Mouse (Mus musculus) cortical plate, adult 2 months (tissue): ENCODE results near the gene Mia. TPM values are rescaled to one million over a fixed set of nuclear protein-coding genes. Genes with fewer than 3 reads are reported as not detected.

Source experiments
- H3K27ac ChIP-seq: fragments of 200-500 bp; 2 replicates; pipeline ENCODE4 v1.5.1; 2012; ENCODE audit warnings: low read length, control low read depth, inconsistent platforms; ENCODE audit not compliant: insufficient read depth
- H3K4me1 ChIP-seq: fragments of 200-500 bp; 2 replicates; pipeline ENCODE4 v1.6.1; 2011; ENCODE audit warnings: low read length; ENCODE audit not compliant: control insufficient read depth, insufficient read depth
- H3K4me3 ChIP-seq: fragments of 200-500 bp; 2 replicates; pipeline ENCODE4 v1.5.1; 2011; ENCODE audit warnings: mild to moderate bottlenecking, low read length, control low read depth; ENCODE audit not compliant: insufficient read depth
- CTCF ChIP-seq: fragments of 200-500 bp; IDR thresholded peaks from 2 replicates; pipeline ENCODE4 v1.5.1; 2011; ENCODE audit warnings: mild to moderate bottlenecking, control low read depth, low read length; ENCODE audit not compliant: insufficient read depth; ENCODE audit errors: extremely low read depth
- POLR2A ChIP-seq: fragments of 200-500 bp; IDR thresholded peaks from 2 replicates; pipeline ENCODE4 v1.6.1; 2011; ENCODE audit warnings: mild to moderate bottlenecking, low read length, control low read depth; ENCODE audit not compliant: insufficient read depth; ENCODE audit errors: extremely low read depth
- polyA plus RNA-seq: library from polyadenylated mRNA; depleted of rRNA; stranded (reverse); fragments of >200 nt; gene quantifications from 2 replicates; pipeline ENCODE4 v1.2.3, GENCODE M21; 2012; rRNA removed

Mia gene
- polyA plus RNA-seq, 1 experiment: 7.7 TPM

DNA sequence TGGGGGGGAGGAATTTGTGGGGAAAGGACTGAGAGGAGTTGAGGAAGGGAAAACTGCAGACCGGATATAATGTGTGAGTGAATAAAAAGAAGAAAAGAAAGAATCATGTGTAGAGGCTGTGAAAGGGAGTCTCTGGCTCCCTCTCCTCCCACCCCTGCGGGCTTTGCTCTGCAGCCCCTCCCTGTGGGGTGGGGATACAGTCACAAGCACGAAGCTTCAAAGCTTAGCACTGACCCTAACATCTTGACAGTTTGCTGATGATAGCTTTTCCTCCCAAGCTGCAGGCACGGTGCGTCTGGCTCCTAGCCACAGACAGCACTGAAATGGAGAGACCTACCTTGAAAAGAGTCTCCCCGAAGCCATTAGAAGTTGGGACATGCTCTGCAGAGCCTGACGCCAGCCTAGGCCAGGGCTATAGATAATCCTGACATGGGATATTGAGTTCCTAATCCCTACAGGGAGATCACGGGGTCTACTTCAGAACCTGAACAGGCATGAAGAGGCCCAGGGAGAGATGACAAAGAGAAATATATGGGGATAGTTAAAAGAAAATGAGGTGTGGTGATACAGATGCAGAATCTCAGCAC is 44.5 kb downstream of the Mia start:
- TF ChIP-seq POLR2A (no peak), CTCF (no peak)
- Histone ChIP-seq H3K4me1 (no peaks in the 10 kb centered on the region), H3K27ac (no peak overlapping the region), H3K4me3 (no peak overlapping the region)

DNA sequence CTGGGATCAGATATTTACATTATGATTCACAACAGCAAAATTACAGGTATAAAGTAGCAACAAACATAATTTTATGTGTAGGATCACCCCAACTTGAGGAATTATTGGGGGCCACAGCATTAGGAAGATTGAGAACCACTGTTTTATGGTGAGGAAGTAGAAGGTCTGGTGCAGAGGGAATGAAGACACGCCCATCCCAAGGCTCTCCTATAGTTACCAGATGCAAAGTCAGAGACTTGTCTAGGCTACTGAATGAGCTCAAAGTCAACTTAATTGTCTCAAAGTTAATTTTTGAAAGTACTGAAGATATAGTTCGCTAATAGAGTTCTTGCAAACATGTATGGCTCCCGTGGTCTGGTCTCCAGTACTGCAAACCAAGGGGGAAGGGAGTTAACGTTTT is 47.2 kb downstream of the Mia start:
- Histone ChIP-seq H3K27ac (no peak overlapping the region), H3K4me1 (no peaks in the 10 kb centered on the region), H3K4me3 (no peak overlapping the region)
- TF ChIP-seq CTCF (no peak), POLR2A (no peak)

DNA sequence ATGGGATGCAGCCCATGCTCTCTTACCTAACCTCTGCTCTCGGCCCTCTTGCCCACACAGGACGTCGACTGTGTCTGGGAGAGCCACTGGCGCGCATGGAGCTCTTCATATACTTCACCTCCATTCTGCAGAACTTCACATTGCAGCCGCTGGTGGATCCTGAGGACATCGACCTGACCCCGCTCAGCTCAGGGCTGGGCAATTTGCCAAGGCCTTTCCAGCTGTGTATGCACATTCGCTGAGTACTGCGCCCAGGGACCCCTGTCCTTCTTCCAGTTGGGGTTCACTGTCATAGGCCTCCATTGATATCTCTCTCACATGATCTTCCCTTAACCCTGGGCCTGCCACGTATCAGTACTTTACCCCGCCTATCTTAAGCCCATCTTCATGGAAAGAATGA is 47.8 kb downstream of the Mia start:
- H3K4me1 ChIP-seq: no peaks in the 10 kb centered on the region
- TF ChIP-seq CTCF: no peak
- TF ChIP-seq POLR2A: no peak
- H3K4me3 ChIP-seq: no peak overlapping the region
- H3K27ac ChIP-seq: no peak overlapping the region

DNA sequence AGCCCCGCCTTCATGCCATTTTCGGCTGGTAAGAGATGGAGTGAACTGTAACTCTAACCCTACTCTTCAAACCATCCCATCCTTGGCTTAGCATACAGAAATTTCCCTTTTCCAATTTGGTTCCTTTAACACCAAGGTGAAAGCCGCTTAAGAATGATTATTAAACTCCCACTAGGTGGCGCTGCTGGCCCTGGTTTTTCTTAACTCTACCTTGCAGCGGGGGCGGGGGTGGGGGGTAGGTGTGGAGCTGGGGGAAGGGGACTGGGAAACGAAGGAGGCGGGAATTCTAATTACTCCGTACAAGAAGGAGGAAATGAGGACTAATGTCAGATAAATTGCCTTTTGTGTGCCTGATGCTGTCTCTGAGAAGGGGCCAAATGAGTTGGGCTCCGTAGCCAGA is 48.4 kb downstream of the Mia start:
- H3K4me1 ChIP-seq: no peaks in the 10 kb centered on the region
- H3K27ac ChIP-seq: no peak overlapping the region
- TF ChIP-seq CTCF (peak; percentile 28; the same call in 1 of the 2 replicates), POLR2A (no peak)
- no peak overlapping the region for H3K4me3 ChIP-seq

DNA sequence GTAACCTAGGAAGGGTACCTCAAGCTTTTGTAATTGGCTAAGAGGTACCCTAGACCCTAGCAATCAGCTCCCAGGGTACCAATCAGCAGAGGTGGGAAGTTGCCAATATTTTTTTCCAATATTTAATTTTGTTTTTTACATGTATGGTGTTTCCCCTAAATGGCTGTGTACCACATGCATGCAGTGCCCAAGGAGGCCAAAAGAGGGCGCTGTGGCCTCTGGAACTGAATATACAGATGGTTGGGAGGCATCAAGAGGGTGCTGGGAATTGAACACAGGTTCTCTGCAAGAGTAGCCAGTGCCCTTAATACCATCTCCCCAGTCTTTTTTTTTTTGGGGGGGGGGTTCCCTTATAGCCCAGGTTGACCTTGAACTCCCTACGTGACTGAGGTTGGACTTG is 49.6 kb downstream of the Mia start:
- H3K27ac ChIP-seq: no peak overlapping the region
- no peak overlapping the region for H3K4me3 ChIP-seq
- no peak for TF ChIP-seq CTCF
- TF ChIP-seq POLR2A: no peak
- H3K4me1 ChIP-seq: no peaks in the 10 kb centered on the region

DNA sequence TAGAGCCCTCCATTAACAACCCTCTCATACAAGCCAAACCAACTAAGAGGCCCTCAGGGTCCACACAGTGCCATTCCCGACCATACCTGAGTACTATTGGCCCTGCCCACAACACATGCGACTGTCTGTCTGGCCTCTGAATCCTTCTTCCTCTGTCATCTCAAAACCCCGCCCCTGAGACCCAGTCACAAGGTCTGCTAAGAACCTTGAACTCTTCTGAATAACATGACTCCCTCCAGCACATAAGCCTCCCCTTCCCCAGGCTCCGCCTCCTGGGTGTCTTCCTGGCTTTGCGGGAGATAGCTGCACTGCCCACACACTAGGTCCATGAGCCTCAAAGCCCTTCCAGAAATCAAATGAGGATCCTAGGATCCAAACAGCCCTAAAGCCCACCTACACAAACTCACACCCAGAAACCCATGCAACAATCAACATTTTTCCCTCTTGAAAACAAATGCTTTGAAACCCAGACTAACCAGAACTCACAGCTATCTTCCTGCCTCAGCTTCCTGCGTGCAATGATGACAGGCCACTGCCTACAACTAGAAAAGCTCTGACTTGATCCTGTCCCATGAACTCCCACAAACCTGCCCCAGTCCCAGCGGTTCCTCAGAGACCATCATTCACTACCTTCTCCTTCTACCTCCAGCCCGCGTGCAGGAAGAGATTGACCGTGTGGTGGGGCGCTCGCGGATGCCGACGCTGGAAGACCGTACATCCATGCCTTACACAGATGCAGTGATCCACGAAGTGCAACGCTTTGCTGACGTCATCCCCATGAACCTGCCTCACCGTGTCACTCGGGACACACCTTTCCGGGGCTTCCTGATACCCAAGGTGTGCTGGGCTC is 50.2 kb downstream of the Mia start:
- no peak for TF ChIP-seq CTCF
- no peak for TF ChIP-seq POLR2A
- Histone ChIP-seq H3K4me3 (no peak overlapping the region), H3K4me1 (no peaks in the 10 kb centered on the region), H3K27ac (no peak overlapping the region)

DNA sequence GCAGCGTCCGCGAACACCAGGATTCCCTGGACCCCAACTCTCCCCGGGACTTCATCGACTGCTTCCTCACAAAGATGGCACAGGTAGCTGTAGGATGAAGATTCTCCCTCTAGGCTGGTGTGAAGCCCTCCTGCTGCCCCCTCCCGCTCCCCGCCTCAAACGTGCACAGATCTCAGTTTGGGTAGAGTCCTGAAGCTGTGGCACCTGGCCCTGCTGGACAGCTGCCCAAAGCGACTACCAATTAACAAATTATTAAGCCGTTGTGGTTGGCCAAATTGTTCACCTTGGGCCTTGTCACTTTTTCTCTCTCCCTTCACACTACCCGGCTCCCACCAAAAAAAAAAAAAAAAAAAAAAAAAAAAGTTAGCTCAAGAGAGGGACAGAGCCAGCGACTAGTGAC is 51.1 kb downstream of the Mia start:
- H3K27ac ChIP-seq: no peak overlapping the region
- H3K4me3 ChIP-seq: no peak overlapping the region
- TF ChIP-seq CTCF: no peak
- TF ChIP-seq POLR2A: no peak
- no peaks in the 10 kb centered on the region for H3K4me1 ChIP-seq

Other genes with a start within 250 kb of the Mia start
- gene Cyp2a22, start 241.8 kb downstream of the Mia start, polyA plus RNA-seq: not detected in 2 replicates
- not detected in 2 replicates for gene Cyp2a12, start 152.1 kb downstream of the Mia start, polyA plus RNA-seq
- 1.3 and 1.7 TPM in 2 replicates for gene Cyp2f2, start 61.2 kb downstream of the Mia start, polyA plus RNA-seq
- not detected in 2 replicates for gene Cyp2t4, start 27.4 kb downstream of the Mia start, polyA plus RNA-seq
- gene Egln2, start 14.4 kb downstream of the Mia start, polyA plus RNA-seq: 111 and 112 TPM in 2 replicates
- gene Rab4b, start 2.3 kb downstream of the Mia start, polyA plus RNA-seq: 150 and 154 TPM in 2 replicates
- not detected in 2 replicates for gene Gm21983, start 71 bp downstream of the Mia start, polyA plus RNA-seq
- gene BC024978, start 14.6 kb upstream of the Mia start, polyA plus RNA-seq: 14.9 and 15.2 TPM in 2 replicates
- gene Snrpa, start 15.1 kb upstream of the Mia start, polyA plus RNA-seq: 175 and 176 TPM in 2 replicates
- 5.8 and 6.8 TPM in 2 replicates for gene Itpkc, start 47.5 kb upstream of the Mia start, polyA plus RNA-seq
- gene Coq8b, start 51.9 kb upstream of the Mia start, polyA plus RNA-seq: 30.6 and 31.8 TPM in 2 replicates
- 108 TPM in 2 replicates for gene Numbl, start 77.3 kb upstream of the Mia start, polyA plus RNA-seq
- gene Ltbp4, start 156.5 kb upstream of the Mia start, polyA plus RNA-seq: 54.5 and 62.3 TPM in 2 replicates
- gene Shkbp1, start 174.9 kb upstream of the Mia start, polyA plus RNA-seq: 64.2 and 73.8 TPM in 2 replicates
- 0.75 TPM in 1 of 2 replicates, not detected in the other for gene Gm20479, start 176.3 kb upstream of the Mia start, polyA plus RNA-seq